Mouse (Mus musculus) cerebellum, adult 11-12 months (tissue): ENCODE results near the gene Irf2bp2.
A peak's percentile ranks its signal among the peaks of the same experiment; 100 is the strongest.

Source experiments
- DNase-seq: peaks from one replicate; pipeline ENCODE4 v3.0.0; 2022

The Irf2bp2 gene

DNA sequence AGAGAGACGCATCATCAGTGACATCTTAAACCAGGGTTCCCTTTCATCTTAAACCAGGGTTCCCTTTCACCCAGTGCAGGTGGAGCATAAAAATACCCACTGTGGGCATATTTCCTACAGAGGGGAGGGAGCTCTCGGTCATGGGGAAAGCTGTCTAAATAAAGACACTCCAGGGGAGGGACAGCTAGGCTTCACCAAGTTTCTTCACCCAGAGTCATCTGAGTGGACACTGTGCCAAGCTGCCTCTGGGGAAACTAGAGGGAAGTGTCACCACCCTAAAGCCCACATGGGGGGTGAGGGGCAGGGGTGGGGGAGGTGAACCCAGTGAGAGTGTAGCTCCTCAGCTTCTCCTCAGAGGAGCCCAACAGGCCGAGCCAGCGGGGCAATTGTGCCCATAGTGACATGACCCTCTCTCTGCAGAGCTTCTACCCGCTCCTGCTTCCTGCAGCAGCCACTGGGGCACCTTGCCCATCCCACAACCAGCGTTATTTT is 27.8 kb downstream of the Irf2bp2 start:
- no peak for DNase-seq

DNA sequence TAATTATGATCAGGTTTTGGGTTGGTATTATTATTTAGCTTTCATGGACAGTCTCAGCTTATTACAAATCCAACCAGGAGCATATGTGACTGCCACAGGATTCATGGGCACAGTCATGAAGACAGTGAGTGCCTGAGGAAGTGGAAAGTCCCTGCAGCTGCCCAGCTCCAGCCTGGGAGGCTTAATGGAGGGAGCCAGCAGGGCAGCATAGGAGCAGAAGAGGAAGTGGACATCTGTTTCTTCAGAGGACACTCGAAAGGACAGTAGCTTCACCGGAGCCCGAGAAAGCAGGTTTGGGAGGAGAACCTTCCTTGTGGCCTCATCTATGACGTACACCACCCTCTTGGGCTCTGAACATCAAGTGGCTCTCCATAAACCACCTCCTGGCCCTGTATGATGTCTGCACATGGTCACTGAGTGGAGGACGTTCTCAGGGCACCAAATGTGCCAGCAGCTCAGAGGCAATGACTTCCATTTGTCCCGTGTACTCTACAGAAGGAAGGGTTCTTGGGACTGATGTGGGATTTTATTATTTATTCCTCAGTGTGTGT is 28.5 kb downstream of the Irf2bp2 start:
- no peak for DNase-seq

DNA sequence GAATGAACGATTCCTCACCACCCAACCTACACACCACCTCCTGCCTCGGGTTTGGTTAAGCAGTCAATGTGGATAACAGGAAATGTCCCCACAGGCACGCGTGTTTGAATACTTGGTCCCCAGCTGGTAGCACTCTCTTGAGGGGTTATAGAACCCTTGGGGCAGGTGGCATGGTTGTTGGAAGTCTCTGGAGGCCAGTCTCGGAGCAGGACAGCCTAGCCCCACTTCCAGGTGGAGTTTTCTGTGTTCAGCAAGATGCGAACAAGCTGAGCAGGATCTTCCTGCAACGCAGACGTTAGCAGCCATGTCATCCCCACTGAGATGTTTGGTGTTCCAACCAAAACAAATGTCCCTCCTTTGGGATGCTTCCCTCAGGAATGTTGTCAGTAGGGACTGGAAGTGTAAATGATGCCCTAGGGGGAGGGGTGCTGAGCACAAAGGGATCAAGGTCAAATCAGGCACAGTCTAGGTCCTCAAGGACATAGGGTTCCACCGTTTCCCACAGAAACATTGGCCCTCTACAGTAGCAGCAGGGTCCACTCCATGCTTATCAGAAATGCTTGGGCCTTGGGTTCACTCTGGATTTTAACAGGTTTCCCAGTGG is 29.1 kb downstream of the Irf2bp2 start:
- no peak for DNase-seq

DNA sequence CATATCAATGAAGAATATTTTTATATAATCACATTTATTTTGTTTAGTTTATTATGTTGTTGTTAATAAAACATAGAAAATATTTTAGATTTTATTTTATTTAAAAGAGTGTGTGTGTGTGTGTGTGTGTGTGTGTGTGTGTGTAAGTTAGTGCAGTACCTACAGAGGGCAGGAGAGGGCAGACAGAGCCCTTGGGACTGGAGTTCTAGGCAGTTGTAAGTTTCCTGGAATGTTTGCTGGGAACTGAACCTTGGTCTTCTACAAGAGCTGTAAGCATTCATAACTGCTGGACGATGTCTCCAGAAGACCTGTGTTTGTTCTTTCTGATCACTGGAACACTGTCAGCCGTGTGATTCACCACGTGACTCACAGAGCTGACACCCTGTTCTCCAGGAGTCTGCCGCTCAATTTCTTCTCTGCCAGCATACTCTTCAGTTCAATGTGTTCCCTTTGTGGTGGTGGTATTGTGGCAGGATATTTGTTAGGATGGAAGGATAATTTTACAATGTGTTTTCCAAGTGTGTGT is 32.4 kb downstream of the Irf2bp2 start:
- DNase-seq, result no peak

DNA sequence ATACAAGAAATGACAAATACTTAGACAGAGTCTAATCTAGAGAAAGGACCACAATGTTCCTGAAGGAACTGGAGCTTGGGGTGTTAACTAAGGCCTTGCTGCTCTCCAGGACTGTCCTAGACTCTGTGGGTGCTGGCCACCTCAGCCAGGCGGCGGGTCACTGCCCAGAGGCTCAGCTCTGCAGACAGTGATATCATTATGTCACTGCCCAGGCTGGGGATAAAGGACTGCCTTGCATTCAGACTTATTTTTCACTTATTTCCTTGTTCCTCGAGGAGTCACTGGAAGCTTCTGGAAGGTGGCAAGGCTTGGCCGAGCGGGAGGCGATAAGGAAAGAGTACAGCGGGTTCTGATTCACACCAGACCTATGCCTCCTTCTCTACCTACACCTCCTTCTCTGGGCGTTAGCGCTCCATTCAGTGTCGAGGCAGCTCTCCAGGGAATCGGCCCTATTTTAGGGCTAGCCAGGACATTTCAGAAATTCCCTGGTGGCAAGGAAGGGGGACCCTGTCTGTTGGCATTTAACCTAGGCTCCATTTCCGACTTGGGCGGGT is 35.3 kb downstream of the Irf2bp2 start:
- DNase-seq, result no peak

DNA sequence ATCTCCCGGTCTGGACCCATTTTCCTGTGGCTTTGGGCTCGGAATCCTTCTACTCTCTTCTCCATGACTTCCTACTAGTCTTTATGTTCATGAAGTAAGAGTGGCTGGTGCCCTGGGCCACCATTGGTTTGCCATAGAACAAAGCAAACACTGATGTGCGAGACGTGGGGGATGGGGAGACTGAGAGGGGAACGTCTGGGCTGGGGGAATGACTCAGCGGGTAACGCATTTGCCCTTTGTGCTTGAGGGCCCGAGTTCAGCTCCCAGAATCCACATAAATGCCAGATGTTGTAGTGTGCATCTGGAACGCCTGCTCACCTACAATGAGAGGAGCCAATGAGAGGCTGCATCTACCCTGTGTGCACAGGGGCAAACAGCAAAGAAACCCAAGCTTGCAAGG is 36.4 kb downstream of the Irf2bp2 start:
- no peak for DNase-seq

DNA sequence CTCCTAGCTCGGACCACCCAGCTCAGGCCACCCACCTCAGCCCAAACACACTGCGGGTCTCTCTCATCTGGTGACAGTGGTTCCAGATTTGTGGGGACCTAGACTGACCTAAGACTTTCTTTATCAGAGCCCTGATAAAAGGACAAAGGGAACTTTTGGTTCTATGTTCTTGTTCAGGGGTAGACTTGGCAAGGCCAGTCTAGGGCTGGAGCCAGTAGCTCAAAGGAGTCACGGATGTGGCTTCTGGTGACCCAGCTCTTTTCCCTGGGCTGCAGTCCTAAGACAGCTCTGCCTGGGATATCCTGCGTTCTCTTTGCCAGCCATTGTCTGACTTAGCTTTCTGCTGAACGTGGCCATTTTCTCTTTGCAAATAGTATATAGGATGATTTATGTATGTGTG is 37.1 kb downstream of the Irf2bp2 start:
- DNase-seq, result no peak

DNA sequence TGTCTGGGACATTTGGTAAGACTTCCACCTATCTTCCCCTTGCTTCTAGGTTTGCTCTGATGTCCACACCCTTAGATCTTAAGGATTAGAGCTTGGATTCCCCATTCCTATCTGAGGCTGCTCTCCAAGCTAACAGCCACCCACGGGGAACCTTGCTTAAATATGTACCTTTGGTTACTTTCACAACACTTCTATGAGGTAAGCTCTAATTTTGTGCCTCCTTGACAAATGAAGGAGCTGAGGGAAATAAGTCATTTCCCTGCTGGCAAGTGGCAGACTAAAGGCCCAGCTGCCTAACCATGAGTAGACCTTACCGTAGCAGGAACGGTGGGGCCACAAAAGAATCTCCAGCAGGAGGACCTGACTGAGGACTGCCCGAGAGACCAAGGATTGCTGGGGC is 39.0 kb downstream of the Irf2bp2 start:
- no peak for DNase-seq

DNA sequence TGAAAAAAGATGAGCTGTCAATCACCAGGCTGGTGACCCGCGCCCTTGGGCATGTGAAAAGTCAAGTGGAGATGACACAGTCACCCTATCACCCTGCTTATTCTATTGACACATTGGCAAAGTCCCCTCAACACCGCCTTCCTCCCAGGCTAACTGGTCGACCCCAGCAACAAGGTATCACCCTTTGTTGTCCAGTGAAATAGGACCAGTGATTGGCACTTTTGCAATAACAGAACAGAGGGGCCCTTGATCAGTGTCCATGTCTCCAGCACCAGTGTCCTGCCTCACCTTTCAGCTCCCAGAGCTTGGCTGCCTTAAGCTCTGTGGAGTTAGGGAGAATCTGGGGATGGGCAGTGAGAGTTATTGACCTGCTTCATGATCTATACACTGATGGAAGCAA is 41.9 kb downstream of the Irf2bp2 start:
- no peak for DNase-seq

DNA sequence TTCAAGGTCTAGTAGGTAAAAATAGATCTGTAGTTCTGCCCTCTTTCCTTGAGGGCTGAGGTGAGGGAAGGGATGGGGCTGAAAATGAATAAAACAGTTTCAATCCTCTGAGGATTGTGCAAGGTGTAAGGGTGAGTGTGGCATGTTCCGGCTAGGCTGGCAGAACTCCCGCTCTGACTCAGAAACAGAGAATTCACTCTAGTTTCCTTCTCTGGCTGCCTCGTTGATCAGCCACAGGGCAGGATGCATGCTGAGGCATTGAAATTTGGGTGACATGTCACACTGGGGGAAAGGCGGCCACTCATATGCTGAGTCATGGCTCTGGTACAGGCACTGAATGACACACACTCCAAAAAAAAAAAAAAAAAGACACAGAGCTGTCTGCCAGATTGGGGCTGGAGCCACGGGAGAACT is 42.8 kb downstream of the Irf2bp2 start:
- no peak for DNase-seq

DNA sequence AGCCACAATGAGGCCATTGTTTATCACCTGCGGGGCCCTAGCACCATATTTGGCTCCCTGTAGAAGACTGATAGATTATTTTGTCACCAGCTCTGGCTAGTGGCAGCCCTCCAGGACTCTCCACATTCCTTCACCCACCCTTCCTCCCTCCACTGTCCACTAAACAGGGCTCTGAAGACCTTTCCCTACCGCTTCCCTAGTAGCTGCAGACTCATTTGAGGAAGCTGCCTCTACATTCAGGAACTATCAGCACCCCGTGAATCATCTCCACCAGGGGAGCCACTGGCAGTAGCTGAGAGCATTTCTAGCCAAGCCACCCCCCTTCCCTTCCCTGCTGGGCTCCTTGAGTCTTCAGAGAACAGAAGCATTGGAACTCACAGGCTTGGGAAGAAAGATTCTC is 45.9 kb downstream of the Irf2bp2 start:
- no peak for DNase-seq

DNA sequence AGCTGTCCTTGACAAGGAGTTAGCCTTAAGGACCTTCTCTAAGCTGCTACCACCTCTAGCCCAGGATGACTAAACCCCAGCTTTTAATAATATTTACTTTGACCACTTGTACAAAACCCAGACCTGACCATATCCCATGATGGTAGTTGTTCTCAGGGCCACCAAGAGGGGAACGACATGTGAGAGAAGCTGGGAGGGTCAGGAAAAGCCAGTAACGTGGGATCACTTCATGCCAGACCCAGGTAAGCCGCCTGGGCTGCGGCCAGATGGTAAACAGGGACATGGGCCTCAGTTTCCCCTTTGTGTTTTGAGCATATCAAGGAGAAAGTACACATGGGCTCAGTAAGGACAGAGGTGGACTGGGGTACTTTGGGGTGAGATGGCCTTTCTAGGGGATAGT is 46.4 kb downstream of the Irf2bp2 start:
- no peak for DNase-seq

DNA sequence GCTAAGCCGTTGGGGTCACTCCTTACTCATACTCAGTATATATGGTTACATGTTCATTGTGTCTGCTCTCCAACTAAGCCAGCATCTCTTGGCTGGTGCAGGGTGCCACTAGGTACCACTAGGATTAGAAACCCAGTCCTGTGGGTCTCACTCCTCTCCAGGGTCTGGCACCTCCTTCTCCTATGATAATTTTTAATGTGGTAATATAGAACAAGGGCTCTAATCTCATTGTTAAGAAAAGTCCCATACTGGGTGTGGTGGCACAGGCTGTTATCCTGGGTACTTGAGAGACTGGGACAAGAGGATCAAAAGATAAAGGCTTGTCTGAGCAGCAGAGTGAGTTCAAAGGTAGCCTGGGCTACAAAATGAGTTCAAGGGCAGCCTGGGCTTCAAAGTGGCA is 47.3 kb downstream of the Irf2bp2 start:
- no peak for DNase-seq

DNA sequence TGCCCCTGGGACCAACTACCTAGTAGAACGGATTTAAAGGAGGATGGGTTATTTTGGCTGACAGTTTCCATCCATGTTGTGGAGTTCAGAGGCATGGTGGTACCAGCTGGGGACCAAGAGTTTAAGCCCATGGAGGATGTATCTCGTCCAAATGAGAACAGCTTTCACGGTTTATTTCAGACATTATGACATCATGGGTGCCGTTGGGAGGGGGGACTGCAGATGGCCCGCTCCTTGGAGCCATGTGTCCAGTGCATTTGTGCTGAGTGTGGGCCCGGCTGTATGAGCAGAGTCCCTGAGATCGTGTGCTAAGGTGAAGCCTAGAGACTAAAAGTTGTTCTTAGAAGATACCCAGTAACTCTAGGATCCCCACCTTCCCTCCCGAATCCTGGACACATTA is 50.4 kb downstream of the Irf2bp2 start:
- peak; percentile 85 for DNase-seq

DNA sequence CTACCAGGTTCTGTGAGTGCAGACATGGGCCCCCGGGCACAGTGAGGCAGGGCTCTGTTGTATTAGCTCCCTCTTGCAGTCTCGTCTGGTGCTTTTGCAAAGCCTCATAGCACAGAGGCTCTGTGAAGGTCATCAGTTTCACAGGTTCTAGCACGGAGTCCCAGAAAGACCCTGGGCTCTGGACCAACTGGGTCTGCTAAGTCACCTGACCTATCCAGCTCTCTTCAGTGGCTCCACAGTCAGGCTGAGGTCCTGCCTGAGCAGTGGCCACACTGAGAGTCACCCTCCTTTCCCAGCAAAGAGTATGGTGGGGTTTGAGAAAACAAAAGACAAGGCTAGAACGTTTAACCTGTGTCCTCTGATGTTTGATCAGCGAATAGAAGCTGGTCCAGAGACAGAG is 51.0 kb downstream of the Irf2bp2 start:
- no peak for DNase-seq

DNA sequence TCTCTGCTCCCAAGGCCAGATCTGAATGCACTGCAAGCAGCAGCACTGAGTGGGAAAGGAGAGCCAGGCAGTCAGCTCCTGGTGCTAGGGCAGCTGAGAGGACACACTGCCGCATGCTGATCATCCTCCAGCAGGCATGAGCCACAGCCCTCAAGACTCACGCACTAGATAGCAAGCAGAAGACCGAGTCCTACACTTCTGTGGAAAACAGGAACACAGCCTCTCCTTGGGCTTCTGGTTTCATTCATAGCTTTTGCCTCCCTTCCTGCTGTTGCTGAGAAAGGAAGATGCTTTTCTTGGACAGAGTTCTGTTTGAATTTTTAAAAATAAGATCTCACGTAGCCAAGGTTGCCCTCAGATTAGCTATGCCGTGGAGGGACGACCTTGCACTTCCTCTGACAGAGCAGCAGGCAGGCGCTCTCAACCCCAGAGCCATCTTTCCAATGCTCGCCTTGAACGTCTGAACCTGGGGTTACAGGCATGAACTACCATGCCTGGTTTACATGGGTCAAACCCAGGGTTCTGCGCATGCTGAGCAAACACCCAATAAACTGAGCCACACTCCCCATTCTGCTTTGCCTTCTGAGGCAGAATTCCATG is 51.6 kb downstream of the Irf2bp2 start:
- no peak for DNase-seq

DNA sequence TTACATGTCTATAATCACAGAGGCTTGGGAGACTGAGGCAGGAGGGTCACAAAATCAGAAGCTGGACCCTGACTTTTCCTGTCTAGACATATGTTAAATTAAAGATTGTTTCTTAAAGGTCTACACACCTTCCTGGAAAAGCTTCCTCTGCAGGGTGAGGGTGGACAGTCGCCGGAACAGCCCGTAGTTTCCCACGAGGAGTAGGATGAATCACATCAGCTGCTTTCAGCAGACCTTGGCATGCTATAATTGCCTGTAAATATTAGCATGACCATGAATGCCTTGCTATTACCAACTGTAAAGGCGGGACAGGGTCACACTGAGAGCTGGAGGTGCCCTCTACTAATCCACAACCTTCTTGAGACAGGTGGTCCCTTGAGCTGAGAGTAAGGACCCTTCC is 53.5 kb downstream of the Irf2bp2 start:
- DNase-seq, result no peak

DNA sequence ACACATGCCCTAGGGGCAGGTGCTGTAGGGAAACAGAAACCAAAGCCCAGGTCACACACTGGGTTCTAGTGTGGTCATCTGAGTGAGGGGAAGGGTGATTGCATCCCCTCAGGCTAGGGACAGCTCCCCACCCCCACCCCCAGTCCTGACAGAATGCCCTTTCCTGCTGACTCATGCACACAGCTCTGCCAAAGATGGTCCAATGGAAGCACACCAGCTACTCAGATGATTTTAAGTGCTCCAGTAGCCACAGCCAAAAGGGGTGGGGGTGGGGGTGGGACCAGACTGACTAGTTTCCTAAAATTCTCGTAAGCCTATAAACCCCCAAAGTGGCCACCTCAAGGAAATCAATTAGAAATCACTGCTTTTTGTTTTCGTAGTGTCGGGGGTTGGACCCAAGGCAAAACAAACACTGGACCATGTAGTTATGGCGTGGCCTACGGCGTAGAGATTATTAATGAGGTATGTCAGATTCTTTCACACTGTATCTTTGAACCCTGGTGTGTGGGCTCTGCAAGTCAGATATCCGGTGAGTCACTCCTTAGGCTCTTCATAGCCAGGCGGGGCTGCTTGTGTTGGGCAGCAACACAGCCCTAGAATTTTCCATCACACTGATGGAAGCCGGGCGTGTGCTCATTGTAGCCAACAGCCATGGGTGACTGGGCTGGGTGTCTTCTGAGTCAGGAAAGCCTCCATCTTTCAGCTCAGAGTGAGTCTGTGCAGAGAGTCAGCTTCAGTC is 54.3 kb downstream of the Irf2bp2 start:
- no peak for DNase-seq

DNA sequence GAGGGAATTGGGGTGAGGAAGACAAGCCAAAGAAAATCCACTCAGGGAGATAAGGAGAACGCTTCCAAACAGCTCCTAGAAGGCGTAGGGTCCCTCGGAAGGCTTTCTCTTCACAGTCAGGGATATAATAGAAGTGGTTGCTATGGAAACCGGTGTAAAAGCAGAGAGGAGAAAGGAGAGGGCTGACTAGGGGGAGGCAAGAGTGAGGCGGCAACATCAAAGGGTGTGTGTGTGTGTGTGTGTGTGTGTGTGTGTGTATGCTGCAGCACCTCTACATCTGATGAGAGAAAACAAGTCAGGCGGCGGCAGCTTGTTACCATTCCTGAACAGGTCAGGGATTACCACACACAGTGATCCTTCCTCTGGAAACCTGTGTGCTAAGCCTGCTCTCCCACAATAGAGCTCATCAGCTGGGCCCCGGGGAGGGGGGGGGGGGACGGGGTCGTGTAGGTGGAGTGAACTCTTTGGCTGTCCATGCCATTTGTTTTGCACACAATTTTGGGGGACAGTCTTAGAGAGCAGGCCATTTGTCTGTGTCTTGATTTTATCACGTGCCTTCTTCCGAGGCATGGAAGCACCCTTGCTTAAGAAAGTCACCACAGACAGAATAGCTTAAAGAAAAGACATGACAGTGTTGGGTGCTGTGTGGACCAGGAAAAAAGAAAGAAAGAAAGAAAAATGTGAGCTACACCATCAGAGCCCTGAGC is 55.0 kb downstream of the Irf2bp2 start:
- DNase-seq, result no peak
